Mouse (Mus musculus) CD8-positive naive resting alpha-beta T cell, adult 2 months (primary cell): ENCODE measurements at regions not wholly inside any gene's neighbourhood (a gene's known extent, or its start where the extent isn't known, plus 50 kb on each side); places are given as distances from the start of the nearest gene placed in this dataset.

ENCODE experiments used
- DNase-seq, 2 experiments: peaks; one replicate each; pipeline ENCODE4 v3.0.0; 2022; ENCODE audit warnings: low read depth in 2 of 2, low spot score in 2 of 2

DNA sequence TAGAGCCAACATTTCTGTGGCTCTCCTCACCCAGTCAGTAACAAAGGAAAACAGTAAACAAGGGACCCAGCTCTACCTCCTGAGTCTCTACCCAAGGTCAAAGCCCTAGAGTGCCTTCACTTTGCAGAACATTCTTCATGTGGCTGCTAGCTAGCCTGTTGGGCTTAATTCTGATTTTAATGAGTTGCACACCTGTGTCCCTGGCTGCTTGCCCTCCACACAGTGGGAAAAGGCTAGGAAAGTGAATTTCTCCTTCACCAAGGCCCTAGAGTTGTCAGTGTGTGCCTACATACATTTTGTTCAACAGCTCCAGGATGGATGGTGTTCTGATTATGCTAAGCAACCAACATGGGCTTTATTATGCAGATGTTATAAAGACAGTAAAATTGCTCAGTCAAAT lies 307.8 kb upstream of the Sel1l start:
- no peak for DNase-seq

DNA sequence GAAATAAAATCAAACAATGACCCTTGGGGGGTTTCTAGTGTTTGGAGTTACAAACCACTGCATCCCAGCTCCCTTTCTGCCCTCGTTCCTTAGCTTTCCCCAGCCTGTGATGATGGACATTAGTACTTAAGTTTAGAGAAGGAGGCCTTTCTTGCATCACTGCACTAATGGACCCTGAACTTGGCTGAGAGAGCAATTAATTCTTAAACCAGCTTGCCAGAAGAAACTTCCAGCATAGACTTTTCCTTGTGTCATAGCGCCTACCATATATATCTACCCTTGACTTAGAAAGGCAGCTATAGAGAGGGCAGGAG lies 303.9 kb upstream of the Sel1l start:
- no peak for DNase-seq

DNA sequence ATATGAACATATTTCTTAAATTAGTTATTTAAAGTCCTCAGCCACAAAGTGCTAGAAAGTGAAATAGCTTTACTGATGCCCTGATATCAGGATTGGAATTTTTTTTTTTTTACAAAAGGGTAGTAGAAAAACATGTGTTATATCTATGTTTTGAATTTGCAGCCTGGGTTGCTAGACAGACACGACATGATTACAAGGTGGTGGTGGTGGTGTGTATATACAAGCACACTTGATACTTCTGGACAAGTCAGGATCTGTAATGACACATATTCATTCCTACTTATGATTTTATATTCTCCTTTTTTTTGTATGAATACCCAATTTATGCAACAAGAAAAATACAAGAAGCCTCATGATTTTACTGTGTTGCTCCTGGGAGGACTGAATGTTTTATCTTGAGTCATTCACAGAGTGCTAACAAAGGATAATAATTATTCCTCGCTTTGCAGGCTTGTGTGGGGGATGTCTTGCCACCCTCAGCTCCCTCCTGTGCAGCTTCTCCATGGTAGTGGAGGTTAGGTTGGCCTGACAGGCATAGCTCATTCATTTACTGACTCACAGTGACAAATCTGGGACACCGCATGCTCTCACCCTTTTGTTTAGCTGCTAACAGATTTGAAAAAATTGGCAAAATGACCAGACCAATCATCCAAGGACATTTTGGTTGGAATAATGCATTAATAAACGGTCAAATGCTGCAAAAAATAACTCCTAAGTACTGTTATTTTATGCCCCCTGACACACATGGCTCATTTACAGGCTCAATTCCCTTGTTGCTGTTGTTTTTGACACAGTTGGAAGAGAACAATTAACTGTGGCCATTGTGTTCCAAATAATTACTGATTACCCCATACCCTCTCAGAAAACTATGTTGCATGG lies 303.3 kb upstream of the Sel1l start:
- DNase-seq, result no peak

DNA sequence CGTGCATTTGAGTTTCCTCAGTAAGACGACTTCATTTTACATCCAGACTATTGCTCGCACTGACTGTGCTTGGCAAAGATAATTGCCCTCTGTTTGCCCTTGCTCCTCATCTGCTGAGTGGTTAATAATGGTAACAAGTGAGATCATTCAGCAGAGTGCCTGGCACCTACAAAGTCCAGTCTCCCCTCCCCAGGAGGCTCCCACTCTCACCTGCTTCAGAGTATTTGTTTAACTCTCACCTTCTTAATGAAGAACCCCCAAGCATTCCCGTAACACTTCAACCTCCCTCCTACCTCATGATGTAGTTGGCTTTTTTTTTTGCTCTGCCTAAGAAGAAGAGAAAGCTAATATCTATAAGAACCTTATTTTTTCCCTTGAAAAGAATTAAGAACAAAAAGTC lies 288.6 kb upstream of the Sel1l start:
- DNase-seq, result no peak

DNA sequence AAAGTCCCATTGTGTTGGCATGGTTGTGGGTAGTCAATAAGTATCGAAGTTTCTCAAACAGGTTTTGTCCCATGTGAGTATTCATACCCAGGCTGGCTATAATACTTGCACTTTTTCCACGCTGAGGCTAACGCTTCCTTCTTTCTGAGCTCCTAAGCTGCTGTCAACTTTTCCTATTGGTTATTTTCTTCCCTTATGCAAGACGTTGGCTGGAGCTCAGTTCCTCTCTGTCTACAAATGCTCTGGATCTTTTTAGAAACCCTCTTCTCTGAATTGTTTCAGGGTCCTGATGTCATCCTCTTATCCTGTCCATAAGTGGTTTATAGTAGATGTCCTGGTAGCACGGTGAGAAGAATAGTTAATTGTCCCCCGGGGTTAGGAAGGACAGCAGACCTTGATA lies 278.7 kb upstream of the Sel1l start:
- DNase-seq, result no peak

DNA sequence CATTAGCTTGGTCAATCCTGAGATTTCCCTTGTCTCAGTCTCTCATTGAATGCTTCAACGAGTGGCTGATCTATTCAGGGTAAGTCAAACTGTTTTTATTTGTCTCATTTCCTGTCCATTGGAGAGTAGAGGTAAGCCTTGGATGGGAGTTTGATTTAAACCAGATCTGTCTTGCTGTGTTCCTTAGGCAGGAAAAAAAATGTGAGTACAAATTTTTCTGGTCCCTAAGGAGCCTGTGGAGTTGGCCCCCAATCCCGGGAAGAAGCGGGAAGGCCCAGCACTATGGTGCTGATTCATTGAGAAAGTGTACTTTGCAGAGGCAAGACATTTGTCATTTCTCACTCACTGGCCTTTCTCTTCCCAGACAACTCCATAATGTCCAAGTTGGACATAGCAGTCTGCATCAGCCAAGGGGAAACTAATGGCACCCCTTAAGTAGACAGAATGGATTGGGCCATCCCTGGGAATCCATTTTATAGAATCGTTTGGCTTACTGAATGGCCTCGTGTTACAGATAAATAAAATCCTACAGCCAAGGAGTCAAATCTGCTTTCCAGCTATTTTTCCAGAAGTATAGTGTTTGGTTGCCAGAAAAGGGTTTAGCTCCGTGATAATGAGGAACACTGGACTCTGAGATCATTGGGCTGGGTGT lies 271.3 kb upstream of the Sel1l start:
- no peak for DNase-seq

DNA sequence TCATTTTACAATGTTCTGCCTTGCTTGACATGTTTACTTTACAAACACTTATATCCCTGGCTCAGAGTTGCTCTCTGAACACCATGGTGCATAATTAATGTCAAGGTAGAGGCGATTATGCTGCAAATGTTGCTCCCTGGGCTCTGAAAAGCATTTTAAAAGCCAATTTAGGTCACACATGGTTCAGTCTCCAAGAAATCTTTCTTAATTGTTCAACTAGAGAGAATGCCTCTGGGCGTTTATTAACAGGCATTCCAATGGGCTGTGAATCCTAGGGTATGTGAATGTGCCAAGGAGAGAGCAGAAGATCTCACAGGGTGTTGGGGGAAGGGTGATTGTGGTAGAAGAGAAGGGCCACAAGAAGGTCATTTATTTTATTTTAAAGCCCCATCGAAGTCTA lies 260.7 kb upstream of the Sel1l start:
- no peak for DNase-seq

DNA sequence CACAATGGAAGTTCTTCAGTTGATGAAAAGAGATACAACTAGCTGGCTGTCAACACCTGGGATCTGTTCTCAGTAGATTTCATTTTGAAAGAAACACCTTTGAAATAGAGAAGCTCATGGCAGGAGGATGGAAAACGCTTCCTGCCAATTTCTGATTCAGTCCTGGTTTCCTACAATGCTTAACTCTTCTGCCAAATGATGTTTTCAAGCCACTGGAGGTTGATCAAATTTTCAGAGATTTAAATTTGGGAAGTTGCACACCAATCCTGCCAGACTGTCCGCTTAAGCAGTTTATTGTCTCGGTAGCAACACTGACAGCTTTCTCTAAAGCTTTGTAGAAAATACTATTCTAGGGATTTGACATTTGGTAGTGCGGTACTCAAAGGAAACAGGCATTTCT lies 251.1 kb upstream of the Sel1l start:
- DNase-seq, result no peak

DNA sequence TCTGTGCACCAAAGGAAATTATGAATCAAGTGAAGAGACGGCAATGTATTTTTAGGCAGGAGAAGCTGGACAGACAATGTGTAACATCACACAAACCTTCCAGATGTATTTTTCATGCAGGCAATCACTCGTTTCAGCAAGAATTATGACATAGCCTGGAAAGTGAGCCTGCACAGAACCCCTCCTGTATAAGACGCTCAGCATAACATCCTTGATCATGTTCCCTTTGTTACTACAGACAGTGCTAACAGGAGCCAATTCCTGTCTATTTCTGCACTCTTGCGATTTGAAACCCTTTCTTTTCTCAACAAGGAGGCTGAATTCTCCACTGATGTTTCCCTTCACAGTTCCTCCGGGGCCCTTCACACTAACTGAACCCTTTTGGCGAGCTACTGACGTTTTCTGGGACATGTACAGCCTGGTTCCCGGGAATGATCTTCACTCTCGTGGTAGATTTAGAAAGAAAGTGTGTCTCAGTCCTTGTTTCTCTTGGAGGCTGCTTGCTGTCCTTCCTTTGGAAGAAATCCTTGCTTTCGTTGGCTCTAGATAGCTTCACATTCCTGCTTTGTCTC lies 243.9 kb upstream of the Sel1l start:
- no peak for DNase-seq

DNA sequence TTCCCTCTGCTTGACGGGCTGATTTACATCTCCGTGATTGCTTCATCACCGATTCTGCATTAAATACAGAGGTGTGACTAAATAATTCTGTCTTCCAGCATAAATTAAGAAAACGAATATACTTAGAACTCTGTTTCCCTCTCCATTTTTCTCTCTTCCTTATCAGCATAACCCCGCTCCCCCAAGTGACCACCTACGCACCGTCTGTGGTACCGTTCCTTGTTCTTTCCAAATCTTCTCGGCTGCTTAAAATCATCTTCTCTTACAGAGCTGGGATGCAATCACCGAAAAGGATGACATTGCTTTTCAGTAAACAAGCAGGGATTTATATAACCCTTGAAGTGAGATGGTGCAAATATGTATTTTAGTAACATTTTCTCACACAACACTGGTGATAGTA lies 224.3 kb upstream of the Sel1l start:
- no peak for DNase-seq

DNA sequence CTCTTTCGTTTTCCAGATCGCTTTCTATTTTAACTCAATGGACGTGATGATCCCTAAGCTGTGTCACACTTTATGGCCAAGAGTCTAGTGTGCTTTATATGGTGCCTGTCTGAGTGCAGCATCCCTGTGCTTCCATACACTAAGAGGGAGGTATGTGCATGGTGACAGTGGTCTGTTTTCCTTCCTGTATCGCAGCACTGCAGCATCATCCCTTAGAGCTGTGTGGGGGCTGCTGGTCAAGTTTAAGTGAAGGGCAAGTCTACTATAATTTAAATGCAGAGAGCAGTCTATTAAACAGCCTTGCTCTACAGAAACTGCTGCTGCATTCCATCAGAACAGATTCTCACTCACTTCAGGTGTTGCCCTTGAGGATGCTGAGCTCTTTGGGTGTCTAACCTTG lies 213.8 kb upstream of the Sel1l start:
- no peak for DNase-seq

DNA sequence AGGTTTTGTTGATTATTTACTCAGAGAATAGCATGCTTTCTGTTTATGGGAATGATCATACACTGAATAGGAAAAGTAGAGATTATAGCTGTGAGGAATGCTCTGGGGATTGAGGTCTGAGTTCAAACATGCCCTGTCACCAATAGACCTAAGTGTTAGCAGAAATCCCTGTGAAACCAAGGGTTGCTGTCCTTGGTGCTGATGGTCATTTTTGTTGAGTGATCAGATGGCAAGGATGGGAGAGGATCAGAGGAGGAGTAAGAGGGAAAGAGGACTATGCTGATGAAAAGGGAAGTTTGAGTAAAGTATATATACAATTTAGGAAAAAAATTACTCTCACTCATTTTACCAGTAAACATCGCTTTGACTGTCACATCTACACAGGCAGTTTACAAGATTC lies 191.5 kb upstream of the Sel1l start:
- no peak for DNase-seq

DNA sequence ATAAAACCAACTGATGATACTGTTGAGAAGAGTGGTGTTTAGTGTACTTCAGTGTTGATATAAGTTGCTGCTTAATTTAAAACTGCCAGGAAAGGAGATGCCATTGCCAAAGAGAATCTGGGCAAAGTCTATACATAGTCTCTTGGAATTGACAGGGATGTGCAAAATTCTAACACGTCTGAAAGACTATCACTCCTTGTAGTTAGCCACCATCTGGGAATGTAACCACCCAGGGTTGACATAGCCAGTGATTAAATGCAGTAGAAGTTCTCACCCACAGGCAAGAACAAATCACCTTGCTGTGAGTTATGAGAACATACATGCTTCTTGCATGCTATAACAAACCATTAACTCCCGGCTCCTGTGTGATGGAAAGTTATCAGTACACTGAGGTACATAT lies 180.2 kb upstream of the Sel1l start:
- DNase-seq, result no peak

DNA sequence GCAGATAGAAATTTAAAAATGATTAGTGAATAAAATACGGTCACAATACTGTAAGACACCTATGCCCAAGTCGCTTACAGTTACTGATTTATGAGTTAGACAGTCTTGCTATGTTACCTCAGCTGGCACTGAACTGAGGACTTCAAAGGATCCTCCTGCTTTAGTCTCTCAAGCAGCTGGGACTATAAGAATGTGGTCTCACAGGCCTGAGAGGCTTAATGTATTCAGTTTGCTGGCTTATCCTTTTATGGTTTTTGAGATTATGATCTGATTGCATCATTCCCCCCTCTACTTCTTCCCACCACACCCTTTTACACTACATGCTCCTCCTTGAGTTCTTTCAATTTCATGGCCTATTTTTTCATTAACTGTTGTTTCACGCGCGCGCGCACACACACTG lies 179.4 kb upstream of the Sel1l start:
- no peak for DNase-seq

DNA sequence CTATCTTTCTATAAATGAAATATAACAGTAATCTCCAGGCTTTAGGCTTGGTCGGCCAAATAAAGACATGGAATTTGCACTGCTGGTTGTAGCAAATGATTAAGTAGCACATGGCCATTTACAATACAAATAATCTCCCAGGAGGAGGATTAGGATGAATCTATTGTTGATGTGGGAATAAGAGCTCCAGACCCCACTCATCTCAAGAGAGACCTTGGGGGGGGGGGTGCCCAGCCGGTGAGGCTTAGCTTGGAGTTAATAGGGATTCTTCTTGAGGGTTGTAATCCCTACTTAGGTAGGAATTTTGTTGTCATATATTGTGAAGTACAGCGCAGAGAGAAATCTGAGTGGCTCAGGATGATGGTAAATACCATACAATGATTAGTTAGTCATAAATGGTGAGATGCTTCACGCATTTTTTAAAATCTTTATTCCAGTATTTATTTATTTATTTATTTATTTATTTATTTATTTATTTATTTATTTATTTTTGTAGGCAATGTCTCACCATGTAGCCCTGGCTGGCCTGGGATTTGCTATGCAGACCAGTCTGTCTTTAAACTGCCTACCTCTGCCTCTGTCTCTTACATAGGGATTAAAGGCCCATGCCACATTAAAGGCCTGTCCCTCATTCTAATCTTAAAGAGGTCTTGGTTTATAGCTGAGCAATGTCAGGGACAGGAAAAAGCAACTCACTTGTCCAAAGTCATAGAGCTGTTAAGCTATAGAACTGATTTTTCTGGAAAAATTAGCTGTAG lies 175.7 kb upstream of the Sel1l start:
- no peak for DNase-seq

DNA sequence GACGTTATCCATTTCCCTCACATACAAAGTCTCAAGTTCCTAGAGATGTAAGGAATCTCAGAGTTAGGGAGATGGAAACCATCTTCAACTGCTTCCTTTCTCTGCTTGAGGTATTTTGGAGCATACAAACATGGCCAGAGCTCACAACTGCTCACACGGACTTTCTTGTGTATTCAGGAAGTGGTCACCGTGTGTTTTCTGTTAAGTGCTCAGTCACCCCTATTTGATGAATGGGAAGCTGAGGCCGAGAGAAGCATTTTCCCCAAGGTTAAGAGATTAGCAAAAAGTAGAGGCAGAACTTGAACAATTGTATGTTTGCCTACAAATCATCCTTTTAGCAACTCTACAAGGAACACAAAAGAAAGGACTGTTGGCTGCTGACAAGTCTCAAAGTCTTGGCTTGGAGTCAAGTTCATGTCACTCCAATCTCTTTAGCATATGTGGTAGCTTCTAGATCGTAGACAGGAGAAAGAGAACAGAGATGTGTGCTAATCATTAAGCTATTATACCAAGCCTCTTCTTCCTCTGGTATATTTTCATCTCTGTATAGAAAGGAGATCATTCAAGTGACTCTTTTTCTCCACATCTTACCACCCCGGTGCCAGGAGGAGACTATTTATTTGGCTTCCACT lies 170.8 kb upstream of the Sel1l start:
- DNase-seq, result no peak

DNA sequence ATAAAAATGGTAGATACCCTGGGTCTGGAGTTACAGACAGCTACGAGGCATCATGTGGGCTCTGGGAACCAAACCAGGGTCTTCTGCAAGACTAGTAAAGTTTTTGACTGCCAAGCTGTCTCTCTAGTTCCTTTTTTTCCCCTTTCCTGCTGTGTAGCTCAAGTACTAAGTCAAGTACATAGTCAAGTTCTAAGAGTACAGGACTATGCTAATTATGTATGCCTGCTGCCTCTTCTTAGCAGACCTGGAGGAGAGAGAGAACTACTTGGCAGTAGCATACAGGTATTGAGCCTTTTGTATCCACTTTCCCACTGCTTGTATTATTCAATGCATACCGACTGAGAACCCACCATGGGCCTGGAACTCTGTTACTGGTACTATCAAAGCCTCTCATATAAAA lies 166.4 kb upstream of the Sel1l start:
- DNase-seq, result no peak

DNA sequence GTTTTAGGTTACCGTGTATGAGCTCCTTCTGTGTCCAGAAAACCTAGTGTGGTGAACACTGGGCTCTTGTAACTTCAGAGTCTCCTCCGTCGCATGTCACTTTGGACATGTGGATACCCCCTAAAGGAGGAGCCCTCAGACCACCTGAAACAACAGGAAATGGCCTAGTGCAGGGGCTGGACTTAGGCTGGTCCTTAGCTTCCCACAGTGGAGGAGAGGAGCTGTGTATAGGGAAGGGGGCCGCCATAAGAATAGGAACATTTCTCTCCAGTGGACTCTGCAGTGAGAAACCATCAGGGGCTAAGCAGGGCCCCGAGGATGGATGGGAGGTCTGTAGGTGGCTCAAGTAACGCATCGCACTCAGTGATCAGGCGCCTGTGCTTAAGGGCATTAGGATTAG lies 165.0 kb upstream of the Sel1l start:
- no peak for DNase-seq

DNA sequence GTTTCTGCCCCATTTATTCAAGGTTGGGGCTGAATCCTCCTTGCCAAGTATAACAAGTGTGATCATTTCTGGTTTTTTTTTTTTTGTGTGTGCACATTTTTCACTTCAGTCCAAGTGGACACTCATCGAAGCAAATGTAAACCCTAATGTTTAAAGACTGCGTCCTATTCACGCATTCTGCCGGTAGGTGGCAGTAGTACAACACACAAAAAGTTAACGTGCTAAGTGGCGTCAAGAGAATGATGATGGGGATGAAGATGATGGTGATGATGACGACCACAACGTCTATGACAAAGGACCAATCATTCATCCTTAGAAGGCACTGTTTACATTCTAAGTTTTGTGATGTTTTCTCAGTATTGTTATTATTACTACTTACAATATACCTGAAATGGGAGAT lies 164.3 kb upstream of the Sel1l start:
- DNase-seq, result no peak

DNA sequence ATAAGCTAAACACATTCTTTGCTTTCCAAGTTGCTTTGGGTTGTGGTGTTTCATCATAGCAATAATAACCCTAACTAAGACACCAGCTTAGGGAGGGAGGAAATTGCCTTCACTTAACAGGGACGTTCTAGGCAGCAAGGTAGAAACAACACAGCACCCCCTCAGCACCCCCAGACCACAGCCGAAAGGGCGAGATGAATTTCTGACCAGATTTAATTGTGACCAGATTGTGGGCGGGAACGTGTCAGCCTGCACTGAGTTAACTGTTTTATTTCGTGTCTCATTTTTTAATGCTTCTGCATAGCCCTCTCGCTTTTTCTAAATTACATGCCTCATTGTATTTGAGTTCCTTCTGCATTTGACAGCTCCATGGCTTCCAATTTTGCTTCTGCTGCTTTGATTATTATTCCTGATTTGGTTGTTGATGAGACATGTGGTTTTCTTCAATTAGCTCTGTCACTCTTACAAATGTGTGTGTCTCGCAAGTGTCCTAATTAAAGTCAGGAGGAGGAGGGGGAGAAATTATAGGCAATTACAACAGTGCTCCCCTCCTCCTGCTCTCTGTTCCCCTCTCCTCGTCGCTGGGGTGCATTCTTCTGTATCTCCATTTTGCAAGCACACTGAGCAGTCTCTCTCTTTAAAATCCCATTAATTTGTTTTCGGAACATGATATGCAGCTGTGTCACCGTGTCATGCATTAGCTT lies 155.6 kb upstream of the Sel1l start:
- DNase-seq, result no peak

DNA sequence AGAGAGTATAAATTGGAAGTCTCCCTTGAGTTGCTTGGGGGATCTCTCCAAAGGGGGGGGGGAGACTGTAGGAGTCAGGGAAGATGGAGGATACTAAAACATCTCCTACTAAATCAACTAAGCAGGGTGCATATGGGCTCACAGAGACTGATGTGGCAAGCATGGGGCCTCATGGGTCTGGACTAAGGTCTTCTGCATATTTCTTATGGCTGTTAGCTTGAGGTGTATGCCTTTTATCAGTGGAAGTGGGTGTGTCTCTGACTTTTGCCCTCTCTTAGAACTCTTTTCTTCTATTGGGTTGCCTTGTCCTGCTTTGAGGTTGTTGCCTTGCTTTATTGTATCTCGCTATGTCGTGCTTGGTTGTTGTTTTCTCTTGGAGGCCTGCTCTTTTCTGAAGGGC lies 150.1 kb upstream of the Sel1l start:
- no peak for DNase-seq
